In the genomic region with DNA sequence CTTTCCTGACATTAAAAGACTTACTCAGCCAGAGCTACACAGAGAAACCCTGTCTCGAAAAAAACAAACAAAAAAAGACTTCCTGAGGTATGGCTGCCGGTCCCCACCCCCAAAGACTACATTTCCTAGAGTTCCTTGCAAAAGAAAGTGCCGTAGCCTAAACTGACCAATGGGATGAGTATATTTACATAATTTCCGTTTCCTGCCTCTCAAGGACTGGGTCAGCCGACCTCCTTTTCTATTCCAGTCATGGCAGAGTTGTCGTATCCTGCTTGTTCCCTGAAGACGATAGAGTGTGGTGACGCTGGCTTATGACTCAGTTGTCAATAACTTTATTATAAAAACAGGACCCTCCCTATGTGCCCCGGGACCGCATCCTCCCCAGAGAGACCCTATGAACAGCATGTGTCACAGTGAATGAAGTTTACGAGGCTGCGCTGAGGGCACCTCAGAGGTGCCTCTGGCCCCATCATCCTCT, we compare ENCODE assay signal across 7 mouse cellular contexts. TPM values are rescaled to one million over a fixed set of nuclear protein-coding genes. Genes with fewer than 3 reads are reported as not detected.
DNase-seq lines count a peak whose midpoint lies in the region; ATAC-seq and TF ChIP-seq lines count a peak whose summit lies in the region.

No protein-coding gene starts in this region.

- peak; percentile 90 for ATAC-seq in G1E (ENCODE audit: extremely low read depth, insufficient number of reproducible peaks, low FRiP score, poor library complexity, severe bottlenecking)
- ATAC-seq in hindbrain, embryonic 13.5 days (ENCODE audit: low FRiP score), result peak; percentile 83

- WGBS in forebrain, embryonic 10.5 days, result 25% methylated on average over 12 of the region's 12 CpGs
- 22% methylated on average over 12 of the region's 12 CpGs for WGBS in hindbrain, embryonic 13.5 days

- DNase-seq in G1E (ENCODE audit: low spot score), result peak; percentile 81
- DNase-seq in brain, embryonic 18.5 days (ENCODE audit: low read depth, low spot score), result peak; percentile 77
- DNase-seq in forebrain, embryonic 10.5 days (ENCODE audit: extremely low spot score, low spot score), result peak; percentile 46
- DNase-seq in layer of hippocampus, postnatal 25 days (ENCODE audit: extremely low spot score in 1 of 2, low spot score in 1 of 2), result peak; percentile 39 to 49
- peak; percentile 90 for DNase-seq in lung, postnatal 25 days (ENCODE audit: low spot score)
- peak; percentile 65 to 72 for DNase-seq in right cerebral cortex, adult 2 months (ENCODE audit: low spot score in 2 of 2)

- peaks cover 68% of the 10 kb centered on the region for H3K36me3 ChIP-seq in G1E (replicated peaks)
- H3K36me3 ChIP-seq in forebrain, embryonic 10.5 days (replicated peaks), result peaks cover 34% of the 10 kb centered on the region
- peaks cover 21% of the 10 kb centered on the region for H3K36me3 ChIP-seq in hindbrain, embryonic 13.5 days

- H3K9me3 ChIP-seq in G1E (replicated peaks), result no peaks in the 10 kb centered on the region
- H3K9me3 ChIP-seq in forebrain, embryonic 10.5 days, result no peaks in the 10 kb centered on the region
- H3K9me3 ChIP-seq in hindbrain, embryonic 13.5 days, result no peaks in the 10 kb centered on the region

- H3K9ac ChIP-seq in hindbrain, embryonic 13.5 days, result peak overlapping the region; percentile 74

- peaks cover 51% of the 10 kb centered on the region for H3K4me1 ChIP-seq in G1E (ENCODE audit: insufficient read depth, low read depth, low read length)
- peaks cover 18% of the 10 kb centered on the region for H3K4me1 ChIP-seq in forebrain, embryonic 10.5 days
- peaks cover 9% of the 10 kb centered on the region for H3K4me1 ChIP-seq in hindbrain, embryonic 13.5 days (replicated peaks)

- no peaks in the 10 kb centered on the region for H3K27me3 ChIP-seq in G1E (ENCODE audit: insufficient read depth, low read length)
- H3K27me3 ChIP-seq in forebrain, embryonic 10.5 days (ENCODE audit: poor library complexity, severe bottlenecking), result no peaks in the 10 kb centered on the region
- no peaks in the 10 kb centered on the region for H3K27me3 ChIP-seq in hindbrain, embryonic 13.5 days

- H3K27ac ChIP-seq in forebrain, embryonic 10.5 days, result peak overlapping the region; percentile 83
- peak overlapping the region; percentile 87 for H3K27ac ChIP-seq in hindbrain, embryonic 13.5 days

- H3K4me3 ChIP-seq in G1E (ENCODE audit: low read depth, low read length), result peak overlapping the region; percentile 59; the same call in 1 of the 2 replicates
- H3K4me3 ChIP-seq in forebrain, embryonic 10.5 days, result peak overlapping the region; percentile 49
- H3K4me3 ChIP-seq in hindbrain, embryonic 13.5 days, result peak overlapping the region; percentile 40

- TF ChIP-seq CTCF in G1E (IDR thresholded peaks at IDR 0.05; ENCODE audit: low read depth, low read length), result no peak

- peak overlapping the region; percentile 69 for H3K4me2 ChIP-seq in hindbrain, embryonic 13.5 days

RNA-seq across cellular contexts. Expression of a gene that starts 7.4 kb away (rescaled TPM):
- total RNA-seq in G1E (2014; fragmentation: Nextera tagmentation) (15.2 and 16.2 TPM in 2 replicates), G1E (2017) (4.9 and 5.7 TPM in 2 replicates)
- polyA plus RNA-seq in G1E (2012), result 7.4 and 8.1 TPM in 2 replicates
- 2.4 and 2.6 TPM in 2 replicates for polyA plus RNA-seq in forebrain, embryonic 10.5 days (2016; fragmentation: Nextera tagmentation; extraction: Ambion mirVana)
- polyA plus RNA-seq in hindbrain, embryonic 13.5 days (2015; fragmentation: Nextera tagmentation; extraction: Ambion mirVana), result 1.3 and 1.4 TPM in 2 replicates
- 1 to 10 TPM; 5.5 to 6.0 TPM for total RNA-seq in layer of hippocampus, postnatal 25 days (2021)

RNA-seq across cellular contexts. Expression of a gene that starts 12.6 kb away (rescaled TPM):
- total RNA-seq in G1E (2014; fragmentation: Nextera tagmentation), result 14.4 and 16.5 TPM in 2 replicates
- 17.8 and 18.9 TPM in 2 replicates for total RNA-seq in G1E (2017)
- polyA plus RNA-seq in G1E (2012), result 20.1 and 20.7 TPM in 2 replicates
- polyA plus RNA-seq in forebrain, embryonic 10.5 days (2016; fragmentation: Nextera tagmentation; extraction: Ambion mirVana), result 11.5 and 13.2 TPM in 2 replicates
- polyA plus RNA-seq in hindbrain, embryonic 13.5 days (2015; fragmentation: Nextera tagmentation; extraction: Ambion mirVana), result 18.9 and 20.1 TPM in 2 replicates
- total RNA-seq in layer of hippocampus, postnatal 25 days (2021), result 10 to 100 TPM; 36.1 to 37.0 TPM

RNA-seq across cellular contexts. Expression of a gene that starts 23.5 kb away (rescaled TPM):
- total RNA-seq in G1E (2014; fragmentation: Nextera tagmentation) (8.1 and 12.3 TPM in 2 replicates), G1E (2017) (55.9 and 64.1 TPM in 2 replicates)
- 12.2 and 12.7 TPM in 2 replicates for polyA plus RNA-seq in G1E (2012)
- 58.3 and 59.0 TPM in 2 replicates for polyA plus RNA-seq in forebrain, embryonic 10.5 days (2016; fragmentation: Nextera tagmentation; extraction: Ambion mirVana)
- 20.0 and 23.5 TPM in 2 replicates for polyA plus RNA-seq in hindbrain, embryonic 13.5 days (2015; fragmentation: Nextera tagmentation; extraction: Ambion mirVana)
- total RNA-seq in layer of hippocampus, postnatal 25 days (2021), result 10 to 100 TPM; 14.6 to 16.7 TPM

RNA-seq across cellular contexts. Expression of a gene that starts 30.9 kb away (rescaled TPM):
- total RNA-seq in G1E (2014; fragmentation: Nextera tagmentation) (not detected in 2 replicates), G1E (2017) (not detected in 2 replicates)
- polyA plus RNA-seq in G1E (2012), result not detected in 2 replicates
- not detected in 2 replicates for polyA plus RNA-seq in forebrain, embryonic 10.5 days (2016; fragmentation: Nextera tagmentation; extraction: Ambion mirVana)
- not detected in 2 replicates for polyA plus RNA-seq in hindbrain, embryonic 13.5 days (2015; fragmentation: Nextera tagmentation; extraction: Ambion mirVana)
- total RNA-seq in layer of hippocampus, postnatal 25 days (2021), result not detected

RNA-seq across cellular contexts. Expression of a gene that starts 33.9 kb away (rescaled TPM):
- total RNA-seq in G1E (2014; fragmentation: Nextera tagmentation), result 108 and 118 TPM in 2 replicates
- 173 and 186 TPM in 2 replicates for total RNA-seq in G1E (2017)
- polyA plus RNA-seq in G1E (2012), result 193 and 196 TPM in 2 replicates
- 331 and 343 TPM in 2 replicates for polyA plus RNA-seq in forebrain, embryonic 10.5 days (2016; fragmentation: Nextera tagmentation; extraction: Ambion mirVana)
- 27.1 and 29.6 TPM in 2 replicates for polyA plus RNA-seq in hindbrain, embryonic 13.5 days (2015; fragmentation: Nextera tagmentation; extraction: Ambion mirVana)
- 1 to 10 TPM; 1.7 to 2.0 TPM for total RNA-seq in layer of hippocampus, postnatal 25 days (2021)

Comparison
In these comparisons a context has a peak if more than half of its experiments do, and no peak if none do; other contexts are left out.
1. Peak in every context shown above with its lines: DNase-seq, ATAC-seq, H3K4me3 ChIP-seq and H3K27ac ChIP-seq.